Mouse (Mus musculus): Measurements from ENCODE around the gene Ddb2.
A peak's percentile ranks its signal among the peaks of the same experiment; 100 is the strongest.

Ddb2 gene

GRCm38 (mm10) chr2:91183711-91184405, 52.9 kb downstream of the Ddb2 start, which contains the start of gene Madd:
Gene Madd, minus strand, starts transcription at chr2:91183837.
- DNase-seq, result peak; percentile 78

- DNase-seq, result peak; percentile 99
Measured at GRCm38 (mm10) chr2:91183148-91183513, 53.7 kb downstream of the Ddb2 start.

GRCm38 (mm10) chr2:91182405-91183147, 54.2 kb downstream of the Ddb2 start:
- peak; percentile 95 for DNase-seq

- DNase-seq, result peak; percentile 26
Measured at GRCm38 (mm10) chr2:91182016-91182404, 54.8 kb downstream of the Ddb2 start.

- no peak for DNase-seq
Measured at GRCm38 (mm10) chr2:91180706-91181105, 56.1 kb downstream of the Ddb2 start.

- no peak for DNase-seq
Measured at GRCm38 (mm10) chr2:91179825-91180224, 57.0 kb downstream of the Ddb2 start.

- DNase-seq, result no peak
Measured at GRCm38 (mm10) chr2:91176234-91176633, 60.5 kb downstream of the Ddb2 start.

GRCm38 (mm10) chr2:91175490-91175889, 61.3 kb downstream of the Ddb2 start:
- DNase-seq, result no peak

GRCm38 (mm10) chr2:91169587-91170322, 67.0 kb downstream of the Ddb2 start:
- no peak for DNase-seq

- DNase-seq, result no peak
Measured at GRCm38 (mm10) chr2:91167629-91168028, 69.2 kb downstream of the Ddb2 start.

- DNase-seq, result no peak
Measured at GRCm38 (mm10) chr2:91164991-91165390, 71.8 kb downstream of the Ddb2 start.

GRCm38 (mm10) chr2:91163532-91163931, 73.2 kb downstream of the Ddb2 start:
- DNase-seq, result no peak

- no peak for DNase-seq
Measured at GRCm38 (mm10) chr2:91162952-91163351, 73.8 kb downstream of the Ddb2 start.

Measured in thymus, postnatal 25 days (tissue).